Mouse (Mus musculus) T-helper 1 cell (primary cell): ENCODE measurements around the gene Usp25.

Experiments used
- in situ Hi-C: fragments of 300-600 bp; cut with MboI, MseI; formaldehyde crosslinking; loops from one replicate; pipeline ENCODE4 v1.15.1; 2025; ENCODE audit warnings: high pct_unique_total_duplicates

The Usp25 gene

GRCm38 (mm10) chr16:77013427-77014320 lies at the start of gene Usp25:
Gene Usp25, plus strand, starts transcription at chr16:77013706.
- in situ Hi-C loops = no loop called here

DNA sequence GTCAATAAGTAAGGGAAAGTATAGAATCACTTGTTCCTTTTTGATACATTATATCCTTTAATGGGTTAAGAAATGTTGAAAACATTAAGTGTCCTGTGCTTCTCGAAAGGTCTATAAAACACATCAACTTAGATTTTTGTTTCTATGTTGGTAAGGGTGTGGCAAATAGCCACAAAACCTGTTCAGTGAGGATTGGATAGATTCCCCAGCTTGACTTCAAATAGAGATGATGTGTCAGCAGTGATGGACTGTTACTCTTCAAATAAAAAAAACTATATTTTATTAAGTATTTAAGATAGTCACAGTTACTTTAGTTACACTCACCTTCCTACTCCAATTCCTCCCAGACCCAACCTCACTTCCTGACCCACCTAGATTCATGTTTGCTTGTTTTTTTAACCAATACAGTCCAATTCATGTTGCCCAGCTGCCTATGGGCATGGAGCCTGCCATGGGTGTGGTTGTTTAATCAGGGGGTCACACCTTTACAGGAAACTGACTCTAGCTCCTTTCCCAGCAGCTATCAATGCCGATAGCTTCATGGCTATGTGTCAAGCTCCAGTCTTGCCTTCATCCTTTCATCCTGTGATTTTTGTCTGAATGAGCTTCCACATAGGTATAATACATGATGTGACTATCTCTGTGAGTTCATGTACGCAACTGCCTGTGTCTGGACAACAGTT lies 45.8 kb upstream of the Usp25 start:
- in situ Hi-C loops = no loop called here

- in situ Hi-C loops = no loop called here
These were observed 42.3 kb upstream of the Usp25 start for GRCm38 (mm10) chr16:76971211-76971610.

DNA sequence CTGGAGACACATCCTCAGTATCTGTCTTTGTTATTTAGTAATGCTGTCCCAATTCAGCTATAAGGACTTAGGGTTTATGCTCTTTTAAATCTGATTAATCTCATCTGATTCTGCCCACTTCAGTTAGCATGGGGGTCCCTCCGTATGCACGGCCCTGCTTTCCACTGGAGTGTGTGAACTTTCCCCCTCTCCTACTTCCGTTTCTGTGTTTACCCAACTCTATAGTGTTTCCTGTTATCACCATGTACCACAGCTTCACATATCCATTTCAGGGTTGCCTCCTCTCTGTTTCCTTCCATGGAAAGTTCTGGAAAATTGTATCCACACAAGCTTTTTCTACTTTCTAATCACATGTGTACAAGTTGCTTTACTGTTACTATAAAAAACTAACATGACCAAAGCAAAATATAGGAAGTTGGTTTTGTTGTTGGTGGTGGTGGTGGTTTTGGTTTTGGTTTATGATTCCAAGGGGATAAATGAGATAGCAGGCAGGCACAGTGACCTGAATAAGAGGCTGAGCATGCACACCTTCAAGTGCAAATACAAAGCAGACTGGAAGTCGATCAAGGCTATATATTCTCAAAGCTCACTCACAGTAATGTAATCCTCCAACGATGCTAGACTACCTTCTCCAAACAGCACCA lies 36.6 kb upstream of the Usp25 start:
- in situ Hi-C loops = no loop called here

GRCm38 (mm10) chr16:76983696-76984095 lies 29.8 kb upstream of the Usp25 start:
- in situ Hi-C loops = no loop called here

DNA sequence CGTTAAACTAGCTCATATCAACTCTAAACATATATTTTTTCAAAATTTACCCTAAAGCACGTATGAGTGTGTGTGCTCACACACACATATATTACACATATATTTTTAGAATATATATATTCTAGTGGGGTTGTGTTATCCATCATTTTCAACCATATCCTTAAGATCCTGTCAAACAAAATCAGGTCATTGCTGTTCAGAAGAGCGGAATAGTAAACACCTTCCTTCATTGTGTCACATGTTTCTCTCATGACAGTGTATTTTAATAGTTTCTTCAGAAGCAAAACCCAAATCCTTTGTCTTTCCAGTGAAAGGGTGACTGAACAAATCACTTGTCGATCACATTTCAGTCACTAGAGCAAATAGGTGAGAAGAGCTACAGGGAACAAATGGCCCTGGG lies 25.8 kb upstream of the Usp25 start:
- in situ Hi-C loops = no loop called here

- in situ Hi-C loops = no loop called here
These were observed 9.6 kb upstream of the Usp25 start for GRCm38 (mm10) chr16:77003900-77004299.

DNA sequence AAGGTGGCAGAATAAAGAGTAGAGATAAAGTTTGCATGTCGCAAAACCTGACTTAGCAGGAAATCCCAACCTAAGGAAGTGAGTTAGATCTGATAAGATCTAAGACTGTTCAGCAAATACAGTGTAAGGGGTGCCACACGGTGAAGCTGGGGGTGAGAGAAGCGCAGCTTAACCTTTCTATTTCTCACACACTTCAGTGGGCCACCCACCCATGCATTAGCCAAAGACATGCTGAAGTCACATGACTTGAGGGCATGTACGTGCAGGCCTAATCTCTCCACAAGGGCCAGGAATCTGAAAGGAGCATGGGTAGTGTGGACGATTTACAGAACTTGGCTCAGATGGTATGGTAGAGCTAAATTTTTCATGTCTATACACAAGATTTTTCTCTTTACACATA lies 4.3 kb upstream of the Usp25 start:
- in situ Hi-C loops = no loop called here

- in situ Hi-C loops = no loop called here
These were observed 1.1 kb downstream of the Usp25 start for GRCm38 (mm10) chr16:77014321-77015211.

GRCm38 (mm10) chr16:77015380-77016346 lies 2.2 kb downstream of the Usp25 start:
- in situ Hi-C loops = no loop called here

- in situ Hi-C loops = no loop called here
These were observed 4.4 kb downstream of the Usp25 start for GRCm38 (mm10) chr16:77017931-77018330.

GRCm38 (mm10) chr16:77020190-77020589 lies 6.7 kb downstream of the Usp25 start:
- in situ Hi-C loops = no loop called here

GRCm38 (mm10) chr16:77023627-77024379 lies 10.3 kb downstream of the Usp25 start:
- in situ Hi-C loops = no loop called here

DNA sequence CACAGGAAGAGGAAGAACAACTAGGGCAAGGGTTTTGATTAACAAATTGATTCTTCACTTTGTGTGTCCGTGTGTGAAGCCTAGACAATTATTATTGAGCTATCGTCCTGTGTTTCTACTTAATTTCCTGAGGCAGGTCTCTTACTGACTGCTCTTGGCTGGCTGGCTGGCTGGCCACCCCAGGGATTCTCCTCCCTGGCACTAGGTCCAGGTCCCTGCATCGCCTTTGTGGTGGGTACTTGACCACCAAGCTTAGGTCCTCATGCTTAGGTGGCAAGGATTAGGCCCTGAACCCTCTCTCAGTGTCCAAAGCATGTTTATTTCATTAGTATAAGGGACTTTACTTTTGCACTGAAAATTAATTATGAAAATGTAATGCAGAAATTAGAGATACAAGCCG lies 12.6 kb downstream of the Usp25 start:
- in situ Hi-C loops = no loop called here

GRCm38 (mm10) chr16:77026933-77027332 lies 13.4 kb downstream of the Usp25 start:
- in situ Hi-C loops = no loop called here

DNA sequence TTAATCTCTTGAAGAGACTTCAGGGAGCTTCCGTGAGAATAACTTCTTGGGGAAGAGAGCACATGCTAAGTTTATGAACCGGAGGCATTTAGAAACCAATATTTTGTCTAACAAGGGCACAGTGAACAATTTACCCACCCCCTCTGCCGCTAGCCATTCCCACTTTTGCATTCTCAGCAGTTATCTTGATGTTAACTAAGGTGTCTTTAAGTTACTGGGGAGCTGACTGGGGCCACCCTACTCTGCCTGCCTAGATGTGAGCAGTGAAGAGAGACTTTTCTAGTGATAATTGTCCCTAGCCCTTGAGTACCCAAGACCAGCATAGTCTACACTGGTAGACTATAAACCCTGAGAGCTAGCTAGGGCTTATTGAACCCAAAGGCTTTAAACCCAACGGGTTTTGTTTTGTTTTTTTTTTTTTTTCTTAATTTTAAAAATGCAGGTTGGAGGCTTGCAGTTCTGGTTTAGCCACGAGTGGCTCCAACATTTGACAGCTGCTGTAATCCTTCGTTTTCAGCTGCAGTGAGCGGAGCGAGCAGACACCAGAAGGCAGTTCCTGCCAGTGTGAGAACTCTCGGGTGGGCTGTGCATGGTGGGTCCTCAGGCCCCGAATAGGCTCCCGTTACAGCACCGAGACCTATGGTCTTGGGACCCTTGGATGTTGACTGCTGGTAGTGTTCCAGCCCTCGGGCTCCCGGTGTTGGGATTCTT lies 14.6 kb downstream of the Usp25 start:
- in situ Hi-C loops = no loop called here

GRCm38 (mm10) chr16:77028687-77029417 lies 15.3 kb downstream of the Usp25 start:
- in situ Hi-C loops = no loop called here

DNA sequence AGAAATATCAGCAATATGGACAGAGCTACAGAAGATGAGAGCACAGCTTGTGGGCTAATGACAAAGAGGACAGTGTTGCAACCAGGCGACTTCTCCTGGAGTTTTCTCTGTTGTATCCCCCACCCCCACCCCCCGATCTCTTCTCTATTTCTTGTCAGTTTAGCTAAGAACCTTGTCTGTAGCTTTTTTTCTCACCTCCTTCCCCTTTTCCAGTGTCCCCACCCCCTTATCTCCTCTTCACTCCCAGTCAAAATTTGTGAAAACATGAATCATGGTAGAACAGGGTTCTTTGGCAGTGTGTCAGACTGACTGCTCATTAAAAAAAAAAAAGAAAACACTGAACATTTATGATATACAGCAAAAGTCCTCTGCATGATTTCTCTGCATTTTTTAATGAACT lies 16.9 kb downstream of the Usp25 start:
- in situ Hi-C loops = no loop called here
